Mouse (Mus musculus): ENCODE measurements around the gene Psmd2.

- TF ChIP-seq CTCF (IDR thresholded peaks at IDR 0.05; ENCODE audit: borderline replicate concordance, insufficient read depth, low read length) (no peak), POLR2A (IDR thresholded peaks at IDR 0.05; ENCODE audit: low read depth, low read length) (no peak)
Observed at GRCm38 (mm10) chr16:20651947-20652310, 477 bp downstream of the Psmd2 start.

Measured in embryonic fibroblast, embryonic 13.5 days (primary cell).